ENCODE assay signal across 8 mouse cellular contexts in genomic region chr13:29855281-29856031, GRCm38 (mm10). TPM values are rescaled to one million over a fixed set of nuclear protein-coding genes. Genes with fewer than 3 reads are reported as not detected.
DNase-seq lines count a peak whose midpoint lies in the region; ATAC-seq and TF ChIP-seq lines count a peak whose summit lies in the region.

Gene Cdkal1 (minus strand): TSS chr13:29855674.

- H3K36me3 ChIP-seq in hindbrain, embryonic 15.5 days, result no peaks in the 10 kb centered on the region

- H3K4me1 ChIP-seq in hindbrain, embryonic 15.5 days (replicated peaks), result peaks cover 14% of the 10 kb centered on the region

- CTCF ChIA-PET in Patski (lab: Charles Lee), result no interaction called here

- peak within 1 kb of the TSS; percentile 87 for H3K4me3 ChIP-seq in hindbrain, embryonic 15.5 days

- no peaks in the 10 kb centered on the region for H3K9me3 ChIP-seq in hindbrain, embryonic 15.5 days

- TF ChIP-seq CTCF in Patski (IDR thresholded peaks at IDR 0.05), result no peak

- peak within 1 kb of the TSS; percentile 83 for H3K27ac ChIP-seq in hindbrain, embryonic 15.5 days (replicated peaks)

- no peak for DNase-seq in Patski (ENCODE audit: low read depth, low spot score)
- peak; percentile 88 for DNase-seq in cerebellum, postnatal 14 days
- peak; percentile 70 to 78 for DNase-seq in frontal cortex, postnatal 25 days (ENCODE audit: low spot score in 2 of 2)
- DNase-seq in left cerebral cortex, adult 11 months (ENCODE audit: low spot score), result peak; percentile 73
- peak; percentile 86 to 87 for DNase-seq in lung, postnatal 4 days
- DNase-seq in retina, postnatal 7 days (ENCODE audit: low read depth, low spot score), result peak; percentile 76
- DNase-seq in urinary bladder, adult 2 months (ENCODE audit: low spot score), result peak; percentile 76

- WGBS in hindbrain, embryonic 15.5 days, result under 1% methylated on average over 33 of the region's 33 CpGs

- peak within 1 kb of the TSS; percentile 72 for H3K4me2 ChIP-seq in hindbrain, embryonic 15.5 days

- POLR2A ChIA-PET in Patski (lab: Charles Lee), result no interaction called here

- peak within 1 kb of the TSS; percentile 59 for H3K9ac ChIP-seq in hindbrain, embryonic 15.5 days

- ATAC-seq in Patski, result peak; percentile 62
- ATAC-seq in hindbrain, embryonic 15.5 days (ENCODE audit: low FRiP score, low read depth), result peak; percentile 93

- in situ Hi-C loops in Patski (cut with MboI; ENCODE audit: low pct_unique_long_range_greater_than_20kb), result loop anchor here (5.0 to 25.0 kb wide), 4 partner anchors 132 to 682 kb away; partner anchors contain the start of genes E2f3 and Uqcrfs1

- H3K27me3 ChIP-seq in Patski, result no peaks in the 10 kb centered on the region
- H3K27me3 ChIP-seq in hindbrain, embryonic 15.5 days, result no peaks in the 10 kb centered on the region

RNA-seq across cellular contexts. Expression of gene Cdkal1, which starts in this region (rescaled TPM):
- 15.1 TPM for polyA plus RNA-seq in Patski (2021)
- polyA plus RNA-seq in hindbrain, embryonic 15.5 days (2015; fragmentation: Nextera tagmentation; extraction: Ambion mirVana), result 20.2 and 20.7 TPM in 2 replicates
- polyA plus RNA-seq in urinary bladder, adult 2 months (2012; rRNA removed), result 6.9 and 10.0 TPM in 2 replicates
